8 mouse cellular contexts compared by ENCODE assay signal in genomic region chr4:46533934-46534720, GRCm38 (mm10). TPM values are rescaled to one million over a fixed set of nuclear protein-coding genes. Genes with fewer than 3 reads are reported as not detected.
A peak's percentile ranks its signal among the peaks of the same experiment; 100 is the strongest.
DNase-seq lines count a peak whose midpoint lies in the region; ATAC-seq and TF ChIP-seq lines count a peak whose summit lies in the region.

No protein-coding gene starts in this region.

- peaks cover 25% of the 10 kb centered on the region for H3K4me1 ChIP-seq in kidney, embryonic 15.5 days
- H3K4me1 ChIP-seq in forebrain, embryonic 16.5 days (replicated peaks; ENCODE audit: control insufficient read depth, insufficient read depth, low read length) = peaks cover 12% of the 10 kb centered on the region
- H3K4me1 ChIP-seq in cerebellum, adult 2 months (ENCODE audit: control insufficient read depth, insufficient read depth, low read length) = no peaks in the 10 kb centered on the region

- H3K4me3 ChIP-seq in kidney, embryonic 15.5 days (replicated peaks) = peak overlapping the region; percentile 52
- H3K4me3 ChIP-seq in forebrain, embryonic 16.5 days (replicated peaks; ENCODE audit: low read length) = peak overlapping the region; percentile 17; the same call in 1 of the 2 replicates
- H3K4me3 ChIP-seq in cerebellum, adult 2 months (replicated peaks; ENCODE audit: insufficient read depth, low read depth, low read length) = no peak overlapping the region

- peak overlapping the region; percentile 81 for H3K4me2 ChIP-seq in kidney, embryonic 15.5 days
- peak overlapping the region; percentile 42 for H3K4me2 ChIP-seq in forebrain, embryonic 16.5 days (ENCODE audit: low read length)

- DNase-seq in kidney, postnatal 25 days = no peak
- peak; percentile 31 to 49 for DNase-seq in kidney, postnatal 4 days
- DNase-seq in layer of hippocampus, postnatal 14 days (ENCODE audit: low spot score in 2 of 2) = no peak
- no peak for DNase-seq in ovary, postnatal 14 days (ENCODE audit: low spot score)
- no peak for DNase-seq in cerebellum, adult 2 months

- TF ChIP-seq POLR2A in cerebellum, adult 2 months (IDR thresholded peaks at IDR 0.05; ENCODE audit: borderline replicate concordance, insufficient read depth, low read length) = no peak

- peaks cover 60% of the 10 kb centered on the region for H3K27me3 ChIP-seq in kidney, embryonic 15.5 days
- peaks cover 35% of the 10 kb centered on the region for H3K27me3 ChIP-seq in forebrain, embryonic 16.5 days (replicated peaks; ENCODE audit: control insufficient read depth, insufficient read depth, low read length)
- peaks cover 2% of the 10 kb centered on the region; the same call in 1 of the 2 replicates for H3K27me3 ChIP-seq in cerebellum, adult 2 months (ENCODE audit: control insufficient read depth, insufficient read depth, low read length)

- H3K9ac ChIP-seq in kidney, embryonic 15.5 days = no peak overlapping the region
- H3K9ac ChIP-seq in forebrain, embryonic 16.5 days (replicated peaks; ENCODE audit: low read depth, low read length) = no peak overlapping the region

- no peaks in the 10 kb centered on the region for H3K9me3 ChIP-seq in kidney, embryonic 15.5 days (replicated peaks)
- no peaks in the 10 kb centered on the region for H3K9me3 ChIP-seq in forebrain, embryonic 16.5 days (ENCODE audit: control insufficient read depth, low read length)

- no peaks in the 10 kb centered on the region for H3K36me3 ChIP-seq in kidney, embryonic 15.5 days
- no peaks in the 10 kb centered on the region for H3K36me3 ChIP-seq in forebrain, embryonic 16.5 days (ENCODE audit: control insufficient read depth, insufficient read depth)

- no peak overlapping the region for H3K27ac ChIP-seq in kidney, embryonic 15.5 days
- H3K27ac ChIP-seq in forebrain, embryonic 16.5 days (ENCODE audit: low read length) = no peak overlapping the region
- no peak overlapping the region for H3K27ac ChIP-seq in cerebellum, adult 2 months (ENCODE audit: insufficient read depth, low read length)

- ATAC-seq in kidney, embryonic 15.5 days (replicated peaks; ENCODE audit: low FRiP score) = no peak
- ATAC-seq in forebrain, embryonic 16.5 days = no peak
- ATAC-seq in megakaryocyte-erythroid progenitor cell, adult 5-6 weeks (replicated peaks; ENCODE audit: low FRiP score, low TSS enrichment, poor library complexity, severe bottlenecking) = 0 out of 2 replicates have a peak, but pooled peaks have one; percentile 30

- WGBS in kidney, embryonic 15.5 days = 12% methylated on average over 29 of the region's 29 CpGs
- 13% methylated on average over 29 of the region's 29 CpGs for WGBS in forebrain, embryonic 16.5 days
- WGBS in cerebellum, adult 2 months = 30% methylated on average over 29 of the region's 29 CpGs

- TF ChIP-seq CTCF in cerebellum, adult 2 months (IDR thresholded peaks at IDR 0.05; ENCODE audit: borderline replicate concordance, insufficient read depth, low read depth, low read length) = no peak

RNA-seq across cellular contexts. Expression of gene Trim14, which starts 1.8 kb away (rescaled TPM):
- polyA plus RNA-seq in kidney, embryonic 15.5 days (2015; fragmentation: Nextera tagmentation; extraction: Ambion mirVana) = 1.8 and 2.7 TPM in 2 replicates
- polyA plus RNA-seq in forebrain, embryonic 16.5 days (2015; fragmentation: Nextera tagmentation; extraction: Ambion mirVana) = 0.85 and 1.4 TPM in 2 replicates
- total RNA-seq in megakaryocyte-erythroid progenitor cell, adult 5-6 weeks (2014; fragmentation: Nextera tagmentation) = 8.5 and 13.1 TPM in 2 replicates
- total RNA-seq in megakaryocyte-erythroid progenitor cell, adult 5-6 weeks (2017) = 7.3 and 8.1 TPM in 2 replicates
- 1 to 10 TPM in 1 of 2 experiments, under 1 TPM in 1; 0.69 to 1.5 TPM for total RNA-seq in layer of hippocampus, postnatal 14 days (2021)
- 0.69 and 1.1 TPM in 2 replicates for polyA plus RNA-seq in cerebellum, adult 2 months (2012; rRNA removed)

RNA-seq across cellular contexts. Expression of gene Nans, which starts 45.1 kb away (rescaled TPM):
- 73.0 and 82.4 TPM in 2 replicates for polyA plus RNA-seq in kidney, embryonic 15.5 days (2015; fragmentation: Nextera tagmentation; extraction: Ambion mirVana)
- 81.1 and 85.5 TPM in 2 replicates for polyA plus RNA-seq in forebrain, embryonic 16.5 days (2015; fragmentation: Nextera tagmentation; extraction: Ambion mirVana)
- total RNA-seq in megakaryocyte-erythroid progenitor cell, adult 5-6 weeks (2014; fragmentation: Nextera tagmentation) = 58.0 and 77.3 TPM in 2 replicates
- total RNA-seq in megakaryocyte-erythroid progenitor cell, adult 5-6 weeks (2017) = 57.8 and 68.7 TPM in 2 replicates
- 10 to 100 TPM; 24.0 to 24.6 TPM for total RNA-seq in layer of hippocampus, postnatal 14 days (2021)
- 29.0 and 30.3 TPM in 2 replicates for polyA plus RNA-seq in cerebellum, adult 2 months (2012; rRNA removed)

Comparison
In these comparisons a context has a peak if more than half of its experiments do, and no peak if none do; other contexts are left out.
1. DNase-seq: peak in kidney, postnatal 4 days (2 of 2); none in kidney, postnatal 25 days (0 of 2), layer of hippocampus, postnatal 14 days (0 of 2), ovary, postnatal 14 days (single experiment) and cerebellum, adult 2 months (0 of 2).